Mouse (Mus musculus): ENCODE measurements around the gene Rnf5. TPM values are rescaled to one million over a fixed set of nuclear protein-coding genes. Genes with fewer than 3 reads are reported as not detected.

Gene Rnf5
- total RNA-seq, 2 experiments from 2014 or later: 22.0 to 22.1 TPM

DNA sequence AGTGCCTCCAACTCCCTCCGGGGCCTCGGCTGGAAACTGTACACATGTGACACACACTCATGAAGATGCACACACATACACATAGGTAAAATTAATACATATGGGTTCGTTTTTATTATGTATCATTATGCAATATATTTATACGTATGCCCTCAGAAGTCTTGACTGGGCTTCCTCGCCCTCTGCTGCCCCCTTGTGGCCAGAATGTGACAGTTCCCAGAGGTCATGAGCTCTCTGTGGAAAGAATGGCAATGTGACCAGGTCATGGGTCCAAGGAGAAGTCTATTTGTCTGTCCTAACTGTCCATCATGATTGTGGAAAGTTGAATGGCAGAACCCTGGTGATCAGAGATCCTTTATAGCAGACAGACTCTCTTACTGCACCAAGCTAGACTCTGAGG lies 48.0 kb downstream of the Rnf5 start:
- peak; percentile 85 for DNase-seq (ENCODE audit: low spot score)

Other genes with a start within 250 kb of the Rnf5 start
- gene Btnl2, start 248.9 kb downstream of the Rnf5 start, total RNA-seq (2021): under 1 TPM; 0.14 to 0.33 TPM
- not detected for gene Btnl1, start 226.6 kb downstream of the Rnf5 start, total RNA-seq (2021)
- gene BC051142, start 204.9 kb downstream of the Rnf5 start, total RNA-seq (2021): not detected
- not detected for gene Btnl4, start 126.4 kb downstream of the Rnf5 start, total RNA-seq (2021)
- not detected for gene Btnl6, start 86.3 kb downstream of the Rnf5 start, total RNA-seq (2021)
- 1 to 10 TPM; 8.0 to 8.9 TPM for gene Notch4, start 39.4 kb downstream of the Rnf5 start, total RNA-seq (2021)
- 1 to 10 TPM; 1.2 to 1.5 TPM for gene Gpsm3, start 13.9 kb downstream of the Rnf5 start, total RNA-seq (2021)
- 10 to 100 TPM; 12.0 to 12.2 TPM for gene Pbx2, start 12.4 kb downstream of the Rnf5 start, total RNA-seq (2021)
- not detected for gene Ager, start 5.8 kb downstream of the Rnf5 start, total RNA-seq (2021)
- gene Agpat1, start 572 bp upstream of the Rnf5 start, total RNA-seq (2021): 10 to 100 TPM; 81.6 to 87.7 TPM
- 1 to 10 TPM; 1.6 to 3.3 TPM for gene Egfl8, start 12.3 kb upstream of the Rnf5 start, total RNA-seq (2021)
- gene Ppt2, start 24.8 kb upstream of the Rnf5 start, total RNA-seq (2021): 10 to 100 TPM; 36.0 to 38.3 TPM
- gene Prrt1, start 25.8 kb upstream of the Rnf5 start, total RNA-seq (2021): under 1 TPM; 0.30 to 0.38 TPM
- gene Fkbpl, start 41.1 kb upstream of the Rnf5 start, total RNA-seq (2021): 1 to 10 TPM; 5.7 to 6.0 TPM
- 1 to 10 TPM; 5.9 to 7.9 TPM for gene Atf6b, start 43.5 kb upstream of the Rnf5 start, total RNA-seq (2021)
- 10 to 100 TPM; 28.3 to 32.8 TPM for gene Tnxb, start 66.8 kb upstream of the Rnf5 start, total RNA-seq (2021)
- gene C4b, start 140.2 kb upstream of the Rnf5 start, total RNA-seq (2021): 10 to 100 TPM in 1 of 2 experiments, 1 to 10 TPM in 1; 4.3 to 11.7 TPM
- gene Cyp21a1, start 200.9 kb upstream of the Rnf5 start, total RNA-seq (2021): under 1 TPM in 1 of 2 experiments, not detected in 1; 0.21 TPM
- 1 to 10 TPM; 6.6 to 7.6 TPM for gene Stk19, start 233.3 kb upstream of the Rnf5 start, total RNA-seq (2021)
- 1 to 10 TPM; 8.3 to 8.8 TPM for gene Dxo, start 233.3 kb upstream of the Rnf5 start, total RNA-seq (2021)
- gene Skiv2l, start 246.5 kb upstream of the Rnf5 start, total RNA-seq (2021): 10 to 100 TPM; 20.8 to 21.3 TPM
- 10 to 100 TPM in 1 of 2 experiments, 1 to 10 TPM in 1; 9.0 to 12.0 TPM for gene Nelfe, start 246.7 kb upstream of the Rnf5 start, total RNA-seq (2021)